Mouse (Mus musculus) adrenal gland, postnatal 10 days (tissue): ENCODE results near the gene Hspa4l. TPM values are rescaled to one million over a fixed set of nuclear protein-coding genes. Genes with fewer than 3 reads are reported as not detected.

Source experiments
- DNase-seq: peaks from one replicate; pipeline ENCODE4 v3.0.0; 2021; ENCODE audit warnings: mixed read lengths
- long read RNA-seq, 2 experiments: library from polyadenylated mRNA; stranded (forward); transcript quantifications; one replicate each; pipeline ENCODE4 v2.0.0; 2021
- total RNA-seq, 2 experiments: library from RNA; stranded (reverse); gene quantifications; 2 replicates each; pipeline ENCODE4 v1.2.3; 2021

Gene Hspa4l
- total RNA-seq, result 10 to 100 TPM; 19.6 to 27.2 TPM
- long read RNA-seq, experiment 1, full-length matches to known transcripts, result 16 of 18 reads
- long read RNA-seq, experiment 1, partial matches to known transcripts, result 1 of 18 reads
- long read RNA-seq, experiment 1, other reads (novel, unspliced or antisense), result 1 of 18 reads
- long read RNA-seq, experiment 2, full-length matches to known transcripts, result 8 of 9 reads
- long read RNA-seq, experiment 2, partial matches to known transcripts, result 0 of 9 reads
- long read RNA-seq, experiment 2, other reads (novel, unspliced or antisense), result 1 of 9 reads

GRCm38 (mm10) chr3:40744024-40744835 is at the start of gene Hspa4l:
TSS of gene Hspa4l (plus strand) at chr3:40744495.
- no peak for DNase-seq

GRCm38 (mm10) chr3:40695162-40695561 is 49.1 kb upstream of the Hspa4l start:
- no peak for DNase-seq

GRCm38 (mm10) chr3:40698834-40699233 is 45.5 kb upstream of the Hspa4l start:
- DNase-seq, result no peak

- DNase-seq, result peak; percentile 39
These were observed 39.4 kb upstream of the Hspa4l start for GRCm38 (mm10) chr3:40704816-40705430.

- no peak for DNase-seq
These were observed 35.6 kb upstream of the Hspa4l start, which contains the start of gene Slc25a31 for GRCm38 (mm10) chr3:40708655-40709054. TSS of gene Slc25a31 (plus strand) at chr3:40708855.

- DNase-seq, result no peak
These were observed 28.2 kb upstream of the Hspa4l start for GRCm38 (mm10) chr3:40716056-40716455.

- DNase-seq, result peak; percentile 13
These were observed 25.3 kb upstream of the Hspa4l start for GRCm38 (mm10) chr3:40719022-40719421.

GRCm38 (mm10) chr3:40738381-40738912 is 5.8 kb upstream of the Hspa4l start:
- no peak for DNase-seq

GRCm38 (mm10) chr3:40744836-40745660 is 753 bp downstream of the Hspa4l start:
- peak; percentile 96 for DNase-seq

- peak; percentile 10 for DNase-seq
These were observed 1.6 kb downstream of the Hspa4l start for GRCm38 (mm10) chr3:40745661-40746547.

GRCm38 (mm10) chr3:40760746-40761145 is 16.5 kb downstream of the Hspa4l start:
- no peak for DNase-seq

GRCm38 (mm10) chr3:40761312-40761711 is 17.0 kb downstream of the Hspa4l start:
- no peak for DNase-seq

GRCm38 (mm10) chr3:40793783-40794182 is 49.5 kb downstream of the Hspa4l start:
- no peak for DNase-seq

GRCm38 (mm10) chr3:40798054-40798453 is 53.8 kb downstream of the Hspa4l start:
- DNase-seq, result no peak

GRCm38 (mm10) chr3:40798500-40798899 is 54.2 kb downstream of the Hspa4l start:
- DNase-seq, result peak; percentile 68

- DNase-seq, result peak; percentile 97
These were observed 55.5 kb downstream of the Hspa4l start, which contains the start of gene Plk4 for GRCm38 (mm10) chr3:40799530-40800372. TSS of gene Plk4 (plus strand) at chr3:40800019.

GRCm38 (mm10) chr3:40800373-40800823 is 56.1 kb downstream of the Hspa4l start:
- DNase-seq, result no peak

- no peak for DNase-seq
These were observed 62.6 kb downstream of the Hspa4l start for GRCm38 (mm10) chr3:40806871-40807270.

GRCm38 (mm10) chr3:40808686-40809085 is 64.4 kb downstream of the Hspa4l start:
- no peak for DNase-seq

- no peak for DNase-seq
These were observed 65.6 kb downstream of the Hspa4l start for GRCm38 (mm10) chr3:40809894-40810293.
